Mouse (Mus musculus): ENCODE results near the gene Ccdc27. TPM values are rescaled to one million over a fixed set of nuclear protein-coding genes. Genes with fewer than 3 reads are reported as not detected.

Gene Ccdc27
- polyA plus RNA-seq, 1 experiment from 2014 or later, result not detected

DNA sequence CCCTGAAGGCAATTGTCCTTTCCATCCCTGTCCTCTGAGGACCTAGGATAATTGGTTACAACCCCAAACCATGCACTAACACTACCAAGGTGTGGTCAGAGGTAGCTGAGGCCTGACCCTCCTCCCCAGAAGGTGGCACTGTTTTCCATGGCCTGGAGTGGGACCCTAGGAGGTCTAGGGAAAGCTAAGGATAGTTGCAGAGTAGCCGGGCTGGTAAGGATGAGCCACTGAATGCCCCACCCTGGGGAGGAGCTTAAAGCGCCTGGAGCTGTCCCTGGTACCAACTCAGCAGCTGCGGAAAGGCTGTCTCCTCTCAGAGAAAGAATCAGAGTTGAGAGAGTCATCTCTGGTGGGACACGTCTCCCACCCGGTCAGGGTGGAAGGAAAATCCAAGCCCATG is 28.4 kb upstream of the Ccdc27 start:
- H3K9ac ChIP-seq (ENCODE audit: low read length), result no peak overlapping the region
- peaks cover 24% of the 10 kb centered on the region for H3K27me3 ChIP-seq (ENCODE audit: control insufficient read depth, insufficient read depth, low read depth, low read length)
- H3K27ac ChIP-seq (ENCODE audit: low read length), result no peak overlapping the region
- H3K36me3 ChIP-seq (ENCODE audit: control insufficient read depth, insufficient read depth, low read length), result no peaks in the 10 kb centered on the region
- 2% methylated on average over 5 of the region's 5 CpGs for WGBS
- H3K4me3 ChIP-seq (ENCODE audit: low read length), result no peak overlapping the region
- H3K4me2 ChIP-seq (ENCODE audit: low read depth, low read length), result no peak overlapping the region
- ATAC-seq (ENCODE audit: low read depth), result no peak
- no peaks in the 10 kb centered on the region for H3K4me1 ChIP-seq (replicated peaks; ENCODE audit: control insufficient read depth, insufficient read depth, low read length)
- no peaks in the 10 kb centered on the region for H3K9me3 ChIP-seq (ENCODE audit: control insufficient read depth, low read length)

DNA sequence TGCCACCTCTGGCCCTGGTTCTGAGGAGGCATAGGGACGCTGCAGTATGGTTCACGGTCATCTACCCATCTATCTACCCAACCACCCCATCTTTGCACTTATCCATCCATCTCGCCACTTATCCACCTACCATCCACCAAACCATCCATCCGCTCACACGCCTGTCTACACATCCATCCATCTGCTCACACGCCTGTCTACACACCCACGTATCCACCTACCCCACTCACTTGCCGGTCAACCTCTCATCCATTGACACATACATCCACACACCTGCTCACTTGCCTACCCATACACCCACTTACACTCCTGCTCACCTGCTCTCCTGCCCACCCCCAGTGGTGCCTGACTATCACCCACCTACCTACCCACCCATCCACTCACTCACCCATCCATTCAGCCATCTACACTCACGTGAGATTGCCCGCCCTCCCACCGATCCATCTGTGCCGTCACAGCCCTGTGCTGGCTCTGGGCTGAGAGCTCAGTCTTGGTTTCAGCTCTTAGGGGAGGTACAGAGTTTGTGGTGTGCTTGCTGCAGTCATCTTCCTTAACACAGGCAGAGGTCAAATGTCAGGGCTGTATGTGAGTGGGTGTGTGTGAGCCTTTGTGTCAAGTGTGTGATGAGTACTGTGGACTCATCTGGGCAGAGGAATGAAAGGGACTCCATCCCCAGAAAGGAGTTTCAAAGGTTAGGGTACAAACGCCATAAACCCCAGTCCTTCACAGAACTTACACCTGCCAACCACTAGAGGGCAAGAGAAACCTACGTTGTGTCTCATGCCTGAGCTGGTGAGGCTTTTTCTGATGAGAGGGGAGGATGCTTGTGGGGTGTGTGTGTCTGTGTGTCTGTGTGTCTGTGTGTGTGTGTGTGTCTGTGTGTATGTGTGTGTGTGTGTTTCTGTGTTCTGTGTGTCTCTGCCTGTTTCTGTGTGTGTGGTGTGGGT is 22.6 kb upstream of the Ccdc27 start:
- no peak overlapping the region for H3K4me3 ChIP-seq (ENCODE audit: low read length)
- ATAC-seq (ENCODE audit: low read depth), result peak; percentile 12; the same call in 1 of the 2 replicates
- H3K36me3 ChIP-seq (ENCODE audit: control insufficient read depth, insufficient read depth, low read length), result no peaks in the 10 kb centered on the region
- no peak overlapping the region for H3K27ac ChIP-seq (ENCODE audit: low read length)
- WGBS, result 54% methylated on average over 14 of the region's 14 CpGs
- no peak overlapping the region for H3K4me2 ChIP-seq (ENCODE audit: low read depth, low read length)
- H3K9me3 ChIP-seq (ENCODE audit: control insufficient read depth, low read length), result no peaks in the 10 kb centered on the region
- no peaks in the 10 kb centered on the region for H3K4me1 ChIP-seq (replicated peaks; ENCODE audit: control insufficient read depth, insufficient read depth, low read length)
- H3K9ac ChIP-seq (ENCODE audit: low read length), result no peak overlapping the region
- peaks cover 5% of the 10 kb centered on the region; the same call in 1 of the 2 replicates for H3K27me3 ChIP-seq (ENCODE audit: control insufficient read depth, insufficient read depth, low read depth, low read length)

DNA sequence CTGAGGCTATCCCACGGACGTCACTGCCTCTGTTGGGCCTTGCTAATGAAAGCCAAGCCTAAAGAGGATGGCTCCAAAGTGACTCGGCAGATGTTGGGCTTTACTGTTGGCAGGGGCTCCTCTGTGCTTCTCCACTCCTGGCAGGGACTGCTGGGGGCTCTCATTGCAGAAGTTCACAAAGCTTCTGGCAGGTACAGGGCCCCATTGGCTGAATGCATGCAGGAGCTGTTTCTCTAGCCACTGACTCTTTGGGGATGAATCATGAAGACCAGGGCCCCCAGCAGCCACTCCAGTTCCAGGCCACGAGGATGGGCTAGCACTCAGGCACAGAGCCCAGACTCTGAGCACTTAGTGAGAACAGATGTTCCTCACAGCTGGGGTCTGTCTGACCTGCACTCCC is 15.2 kb upstream of the Ccdc27 start:
- Histone ChIP-seq H3K9ac (ENCODE audit: low read length) (no peak overlapping the region), H3K27me3 (ENCODE audit: control insufficient read depth, insufficient read depth, low read depth, low read length) (no peaks in the 10 kb centered on the region), H3K4me2 (ENCODE audit: low read depth, low read length) (no peak overlapping the region), H3K4me1 (replicated peaks; ENCODE audit: control insufficient read depth, insufficient read depth, low read length) (no peaks in the 10 kb centered on the region), H3K9me3 (ENCODE audit: control insufficient read depth, low read length) (no peaks in the 10 kb centered on the region), H3K27ac (ENCODE audit: low read length) (no peak overlapping the region), H3K4me3 (ENCODE audit: low read length) (no peak overlapping the region), H3K36me3 (ENCODE audit: control insufficient read depth, insufficient read depth, low read length) (no peaks in the 10 kb centered on the region)
- WGBS, result 42% methylated on average over 4 of the region's 4 CpGs
- ATAC-seq (ENCODE audit: low read depth), result no peak

DNA sequence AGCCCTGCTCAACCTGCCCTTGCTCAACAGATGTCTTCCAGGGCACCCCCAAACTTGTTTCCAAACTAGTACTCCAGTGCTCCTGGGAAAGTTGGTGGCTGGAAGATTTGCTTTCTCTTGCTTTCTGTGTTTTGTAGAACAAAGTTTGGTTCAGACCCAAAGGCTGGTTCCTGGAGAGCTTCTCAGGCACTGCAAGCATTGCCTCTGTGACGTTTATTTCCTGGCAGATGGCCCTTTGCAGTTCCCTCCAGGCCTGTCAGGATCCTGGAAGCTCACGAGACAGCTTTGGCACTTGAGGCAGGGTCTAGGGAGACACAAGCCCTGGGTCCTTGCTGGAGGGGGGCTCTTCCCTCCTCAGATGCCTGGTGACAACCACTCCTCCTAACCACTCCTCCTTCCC is 14.2 kb upstream of the Ccdc27 start:
- no peaks in the 10 kb centered on the region for H3K4me1 ChIP-seq (replicated peaks; ENCODE audit: control insufficient read depth, insufficient read depth, low read length)
- H3K36me3 ChIP-seq (ENCODE audit: control insufficient read depth, insufficient read depth, low read length), result no peaks in the 10 kb centered on the region
- WGBS, result 22% methylated on average over 2 of the region's 2 CpGs
- no peaks in the 10 kb centered on the region for H3K9me3 ChIP-seq (ENCODE audit: control insufficient read depth, low read length)
- H3K9ac ChIP-seq (ENCODE audit: low read length), result no peak overlapping the region
- H3K4me3 ChIP-seq (ENCODE audit: low read length), result no peak overlapping the region
- no peak for ATAC-seq (ENCODE audit: low read depth)
- no peaks in the 10 kb centered on the region for H3K27me3 ChIP-seq (ENCODE audit: control insufficient read depth, insufficient read depth, low read depth, low read length)
- H3K4me2 ChIP-seq (ENCODE audit: low read depth, low read length), result no peak overlapping the region
- H3K27ac ChIP-seq (ENCODE audit: low read length), result no peak overlapping the region

DNA sequence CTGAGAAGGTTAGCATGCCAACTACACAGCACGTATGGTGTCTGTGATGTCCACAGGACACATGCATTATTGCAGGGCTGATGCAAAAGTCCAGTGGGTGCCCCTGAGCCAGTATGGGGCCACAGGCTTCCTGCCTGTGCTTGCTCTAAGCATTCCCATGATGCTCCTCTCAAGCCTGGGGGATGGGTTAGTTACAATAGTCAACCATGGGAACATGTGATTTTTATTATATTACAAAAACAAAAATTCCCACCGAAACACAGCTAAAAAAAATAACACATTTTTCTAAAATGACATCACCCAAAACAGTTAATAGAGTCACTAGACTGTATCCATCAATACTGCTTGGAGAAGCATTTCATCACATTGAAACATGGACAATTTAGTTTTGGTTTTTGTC is 13.6 kb upstream of the Ccdc27 start:
- Histone ChIP-seq H3K36me3 (ENCODE audit: control insufficient read depth, insufficient read depth, low read length) (no peaks in the 10 kb centered on the region), H3K9me3 (ENCODE audit: control insufficient read depth, low read length) (no peaks in the 10 kb centered on the region), H3K4me1 (replicated peaks; ENCODE audit: control insufficient read depth, insufficient read depth, low read length) (no peaks in the 10 kb centered on the region), H3K4me3 (ENCODE audit: low read length) (no peak overlapping the region), H3K4me2 (ENCODE audit: low read depth, low read length) (no peak overlapping the region), H3K27ac (ENCODE audit: low read length) (no peak overlapping the region), H3K9ac (ENCODE audit: low read length) (no peak overlapping the region), H3K27me3 (ENCODE audit: control insufficient read depth, insufficient read depth, low read depth, low read length) (no peaks in the 10 kb centered on the region)
- 75% methylated on average over 2 of the region's 2 CpGs for WGBS
- ATAC-seq (ENCODE audit: low read depth), result no peak

DNA sequence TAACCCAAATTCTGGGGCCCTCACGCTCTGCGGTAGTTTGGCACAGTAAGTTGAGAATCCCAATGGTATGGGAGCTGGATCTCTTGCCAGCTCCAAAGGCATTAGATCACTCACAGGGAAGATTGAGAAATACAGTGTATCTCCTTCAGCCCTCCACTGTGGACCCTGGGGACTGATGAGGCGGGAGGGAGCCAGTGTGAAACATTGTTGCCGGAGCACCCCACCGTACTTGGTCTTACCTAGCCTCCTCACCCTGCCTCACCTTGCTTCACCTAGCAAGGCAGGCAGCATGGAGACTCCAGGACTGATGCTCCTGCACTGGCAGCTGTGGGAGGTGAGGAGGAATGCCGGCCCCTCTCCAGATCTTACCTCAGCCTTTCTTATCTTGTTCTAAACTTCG is 13.0 kb upstream of the Ccdc27 start:
- Histone ChIP-seq H3K4me3 (ENCODE audit: low read length) (no peak overlapping the region), H3K4me2 (ENCODE audit: low read depth, low read length) (no peak overlapping the region), H3K9me3 (ENCODE audit: control insufficient read depth, low read length) (no peaks in the 10 kb centered on the region), H3K4me1 (replicated peaks; ENCODE audit: control insufficient read depth, insufficient read depth, low read length) (no peaks in the 10 kb centered on the region), H3K27ac (ENCODE audit: low read length) (no peak overlapping the region), H3K9ac (ENCODE audit: low read length) (no peak overlapping the region), H3K36me3 (ENCODE audit: control insufficient read depth, insufficient read depth, low read length) (no peaks in the 10 kb centered on the region), H3K27me3 (ENCODE audit: control insufficient read depth, insufficient read depth, low read depth, low read length) (no peaks in the 10 kb centered on the region)
- no peak for ATAC-seq (ENCODE audit: low read depth)
- 77% methylated on average over 7 of the region's 7 CpGs for WGBS

DNA sequence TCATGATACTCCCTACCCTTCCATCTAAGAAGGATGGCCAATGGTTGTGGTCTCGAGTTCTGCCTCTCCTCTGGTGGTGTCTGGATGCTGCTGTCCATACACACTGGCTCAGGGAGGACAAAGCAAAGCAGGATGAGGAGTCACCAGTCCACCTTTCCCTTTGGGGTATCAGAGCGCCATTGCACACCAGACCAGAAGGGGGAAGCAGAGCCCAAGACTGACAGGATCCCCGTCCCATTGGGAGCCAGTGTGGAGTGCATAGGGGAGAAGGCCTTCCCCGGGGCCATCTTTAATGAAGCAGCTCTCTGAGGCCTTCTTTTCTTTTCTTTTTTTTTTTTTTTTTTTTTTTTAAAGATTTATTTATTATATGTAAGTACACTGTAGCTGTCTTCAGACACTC is 10.6 kb upstream of the Ccdc27 start:
- Histone ChIP-seq H3K9me3 (ENCODE audit: control insufficient read depth, low read length) (no peaks in the 10 kb centered on the region), H3K27me3 (ENCODE audit: control insufficient read depth, insufficient read depth, low read depth, low read length) (no peaks in the 10 kb centered on the region), H3K4me1 (replicated peaks; ENCODE audit: control insufficient read depth, insufficient read depth, low read length) (no peaks in the 10 kb centered on the region), H3K4me3 (ENCODE audit: low read length) (no peak overlapping the region), H3K27ac (ENCODE audit: low read length) (no peak overlapping the region), H3K36me3 (ENCODE audit: control insufficient read depth, insufficient read depth, low read length) (no peaks in the 10 kb centered on the region), H3K9ac (ENCODE audit: low read length) (no peak overlapping the region), H3K4me2 (ENCODE audit: low read depth, low read length) (no peak overlapping the region)
- ATAC-seq (ENCODE audit: low read depth), result no peak
- WGBS, result 57% methylated on average over 4 of the region's 4 CpGs

DNA sequence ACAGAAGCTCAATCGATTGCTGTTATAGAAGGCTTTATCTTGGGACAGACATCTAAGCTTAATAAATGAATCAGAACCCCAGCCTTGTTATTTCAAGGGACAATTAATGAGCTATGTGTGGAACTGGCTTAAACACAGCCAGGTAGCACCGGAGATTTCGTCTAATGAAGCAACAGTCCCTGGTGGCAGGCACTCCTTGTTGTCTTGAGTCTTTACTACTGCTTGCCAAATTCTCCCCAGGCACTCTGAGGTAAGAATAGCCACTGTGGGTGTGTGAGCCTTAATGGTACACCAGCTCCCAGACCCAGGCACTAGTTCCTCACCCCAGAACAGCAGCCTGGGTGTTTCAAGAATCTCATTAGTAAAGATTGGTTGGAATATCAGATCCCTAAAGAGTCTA is 8.9 kb upstream of the Ccdc27 start:
- Histone ChIP-seq H3K4me1 (replicated peaks; ENCODE audit: control insufficient read depth, insufficient read depth, low read length) (no peaks in the 10 kb centered on the region), H3K27ac (ENCODE audit: low read length) (no peak overlapping the region), H3K9me3 (ENCODE audit: control insufficient read depth, low read length) (no peaks in the 10 kb centered on the region), H3K36me3 (ENCODE audit: control insufficient read depth, insufficient read depth, low read length) (no peaks in the 10 kb centered on the region), H3K4me2 (ENCODE audit: low read depth, low read length) (no peak overlapping the region), H3K4me3 (ENCODE audit: low read length) (no peak overlapping the region), H3K9ac (ENCODE audit: low read length) (no peak overlapping the region), H3K27me3 (ENCODE audit: control insufficient read depth, insufficient read depth, low read depth, low read length) (no peaks in the 10 kb centered on the region)
- WGBS, result 87% methylated on average over 3 of the region's 3 CpGs
- no peak for ATAC-seq (ENCODE audit: low read depth)

DNA sequence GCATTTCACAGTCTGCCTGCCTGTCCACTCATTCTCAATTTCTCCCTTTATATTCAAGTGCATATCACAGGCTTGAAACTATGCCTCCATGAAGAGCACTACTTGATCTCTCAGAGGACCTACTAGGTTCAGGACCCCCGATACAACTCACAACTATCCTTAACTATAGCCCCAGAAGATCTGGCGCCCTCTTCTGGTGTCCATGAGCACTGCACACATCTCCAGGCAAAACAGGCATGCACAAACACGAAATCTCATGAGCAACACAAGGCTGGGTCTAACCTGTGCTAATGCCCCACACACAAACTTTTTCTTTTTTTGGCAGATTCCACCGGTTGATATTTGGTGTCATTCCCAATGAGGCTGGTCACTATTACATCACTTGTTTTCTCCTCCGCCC is 3.4 kb upstream of the Ccdc27 start:
- 67% methylated on average over 5 of the region's 5 CpGs for WGBS
- Histone ChIP-seq H3K27ac (ENCODE audit: low read length) (no peak overlapping the region), H3K9me3 (ENCODE audit: control insufficient read depth, low read length) (no peaks in the 10 kb centered on the region), H3K36me3 (ENCODE audit: control insufficient read depth, insufficient read depth, low read length) (no peaks in the 10 kb centered on the region), H3K9ac (ENCODE audit: low read length) (no peak overlapping the region), H3K4me1 (replicated peaks; ENCODE audit: control insufficient read depth, insufficient read depth, low read length) (no peaks in the 10 kb centered on the region), H3K4me2 (ENCODE audit: low read depth, low read length) (no peak overlapping the region), H3K27me3 (ENCODE audit: control insufficient read depth, insufficient read depth, low read depth, low read length) (no peaks in the 10 kb centered on the region), H3K4me3 (ENCODE audit: low read length) (no peak overlapping the region)
- ATAC-seq (ENCODE audit: low read depth), result no peak

Measured in lung, embryonic 16.5 days (tissue).